Mouse (Mus musculus) embryonic facial prominence, embryonic 12.5 days (tissue): ENCODE results near the gene Abhd14a. TPM values are rescaled to one million over a fixed set of nuclear protein-coding genes. Genes with fewer than 3 reads are reported as not detected.
A peak's percentile ranks its signal among the peaks of the same experiment; 100 is the strongest.

ENCODE experiments used
- ATAC-seq: fragments of 200-750 bp; cut with Nextera tagmentation; 2 replicates; pipeline ENCODE4 v1.8.0; 2017; ENCODE audit not compliant: insufficient number of reproducible peaks, insufficient read depth, low FRiP score, low TSS enrichment
- H3K27ac ChIP-seq: fragments of 300-500 bp; sonication (generic); 2 replicates; pipeline ENCODE4 v1.5.1; 2016; ENCODE audit warnings: mild to moderate bottlenecking
- H3K27me3 ChIP-seq: fragments of 300-500 bp; sonication (generic); 2 replicates; pipeline ENCODE4 v1.6.1; 2016; ENCODE audit warnings: mild to moderate bottlenecking, moderate library complexity
- H3K36me3 ChIP-seq: fragments of 300-500 bp; sonication (generic); 2 replicates; pipeline ENCODE4 v1.6.1; 2016; ENCODE audit warnings: mild to moderate bottlenecking
- H3K4me1 ChIP-seq: fragments of 300-500 bp; sonication (generic); 2 replicates; pipeline ENCODE4 v1.6.1; 2016
- H3K4me2 ChIP-seq: fragments of 300-500 bp; sonication (generic); replicated peaks from 2 replicates; pipeline ENCODE4 v1.6.1; 2016; ENCODE audit warnings: mild to moderate bottlenecking, moderate library complexity
- H3K4me3 ChIP-seq: fragments of 300-500 bp; sonication (generic); 2 replicates; pipeline ENCODE4 v1.5.1; 2016; ENCODE audit warnings: mild to moderate bottlenecking
- H3K9ac ChIP-seq: fragments of 300-500 bp; sonication (generic); 2 replicates; pipeline ENCODE4 v1.6.1; 2016; ENCODE audit warnings: mild to moderate bottlenecking, moderate library complexity
- H3K9me3 ChIP-seq: fragments of 300-500 bp; sonication (generic); 2 replicates; pipeline ENCODE4 v1.6.1; 2016; ENCODE audit warnings: mild to moderate bottlenecking, moderate library complexity
- WGBS: fragments of 180-500 bp; shearing (Covaris S2); methylation state at CpG from one replicate; pipeline ENCODE4 v1.1.7; 2016; 5-methylcytosine and 5-hydroxymethylcytosine counted together
- polyA plus RNA-seq: library from polyadenylated mRNA; unstranded; fragments of >200 nt; fragmentation: Nextera tagmentation; extraction: Ambion mirVana; gene quantifications from 2 replicates; pipeline ENCODE4 v1.2.1, GENCODE M21; 2016

Gene Abhd14a
- polyA plus RNA-seq, 1 experiment from 2014 or later: 58.5 TPM

- Histone ChIP-seq H3K4me2 (no peak overlapping the region), H3K36me3 (no peaks in the 10 kb centered on the region), H3K4me1 (peaks cover 9% of the 10 kb centered on the region; the same call in 1 of the 2 replicates), H3K9me3 (no peaks in the 10 kb centered on the region), H3K9ac (no peak overlapping the region), H3K27me3 (no peaks in the 10 kb centered on the region), H3K4me3 (no peak overlapping the region), H3K27ac (no peak overlapping the region)
- 29% methylated on average over 6 of the region's 6 CpGs for WGBS
- no peak for ATAC-seq
Observed at GRCm38 (mm10) chr9:106405275-106405674, 42.2 kb downstream of the Abhd14a start.

GRCm38 (mm10) chr9:106402607-106403375, 44.7 kb downstream of the Abhd14a start:
- peaks cover 13% of the 10 kb centered on the region; the same call in 1 of the 2 replicates for H3K4me1 ChIP-seq
- H3K9ac ChIP-seq: no peak overlapping the region
- no peak for ATAC-seq
- 70% methylated on average over 16 of the region's 16 CpGs for WGBS
- no peak overlapping the region for H3K27ac ChIP-seq
- no peaks in the 10 kb centered on the region for H3K9me3 ChIP-seq
- H3K4me3 ChIP-seq: no peak overlapping the region
- no peaks in the 10 kb centered on the region for H3K36me3 ChIP-seq
- no peak overlapping the region for H3K4me2 ChIP-seq
- no peaks in the 10 kb centered on the region for H3K27me3 ChIP-seq

- no peak overlapping the region for H3K27ac ChIP-seq
- peaks cover 13% of the 10 kb centered on the region; the same call in 1 of the 2 replicates for H3K4me1 ChIP-seq
- H3K9ac ChIP-seq: no peak overlapping the region
Observed at GRCm38 (mm10) chr9:106402149-106402548, 45.3 kb downstream of the Abhd14a start.

GRCm38 (mm10) chr9:106399808-106400207, 47.7 kb downstream of the Abhd14a start:
- Histone ChIP-seq H3K9me3 (no peaks in the 10 kb centered on the region), H3K4me1 (peaks cover 11% of the 10 kb centered on the region; the same call in 1 of the 2 replicates), H3K27me3 (no peaks in the 10 kb centered on the region), H3K9ac (no peak overlapping the region), H3K36me3 (no peaks in the 10 kb centered on the region), H3K27ac (no peak overlapping the region), H3K4me3 (no peak overlapping the region), H3K4me2 (no peak overlapping the region)
- ATAC-seq: no peak
- WGBS: 45% methylated on average over 3 of the region's 3 CpGs

More at GRCm38 (mm10) chr9:106402149-106402548, 45.3 kb downstream of the Abhd14a start:
- no peaks in the 10 kb centered on the region for H3K36me3 ChIP-seq
- H3K4me2 ChIP-seq: no peak overlapping the region
- no peaks in the 10 kb centered on the region for H3K27me3 ChIP-seq
- WGBS: 74% methylated on average over 5 of the region's 5 CpGs
- H3K9me3 ChIP-seq: no peaks in the 10 kb centered on the region
- ATAC-seq: no peak
- no peak overlapping the region for H3K4me3 ChIP-seq

- ATAC-seq: no peak
Observed at GRCm38 (mm10) chr9:106398667-106399311, 48.7 kb downstream of the Abhd14a start.

GRCm38 (mm10) chr9:106397733-106398132, 49.7 kb downstream of the Abhd14a start:
- no peaks in the 10 kb centered on the region for H3K36me3 ChIP-seq
- H3K4me3 ChIP-seq: no peak overlapping the region
- H3K4me2 ChIP-seq: no peak overlapping the region
- peaks cover 22% of the 10 kb centered on the region; the same call in 1 of the 2 replicates for H3K4me1 ChIP-seq
- 76% methylated on average over 4 of the region's 4 CpGs for WGBS
- no peak overlapping the region; the same call in 1 of the 2 replicates for H3K9ac ChIP-seq
- H3K27ac ChIP-seq: no peak overlapping the region
- no peaks in the 10 kb centered on the region for H3K27me3 ChIP-seq
- no peak for ATAC-seq
- no peaks in the 10 kb centered on the region for H3K9me3 ChIP-seq

More at GRCm38 (mm10) chr9:106398667-106399311, 48.7 kb downstream of the Abhd14a start:
- Histone ChIP-seq H3K27me3 (no peaks in the 10 kb centered on the region), H3K4me3 (no peak overlapping the region), H3K27ac (no peak overlapping the region), H3K9ac (no peak overlapping the region), H3K9me3 (no peaks in the 10 kb centered on the region), H3K4me2 (no peak overlapping the region), H3K36me3 (no peaks in the 10 kb centered on the region), H3K4me1 (peaks cover 17% of the 10 kb centered on the region; the same call in 1 of the 2 replicates)
- 81% methylated on average over 9 of the region's 9 CpGs for WGBS

- ATAC-seq: no peak
- Histone ChIP-seq H3K36me3 (no peaks in the 10 kb centered on the region), H3K4me3 (no peak overlapping the region), H3K9me3 (no peaks in the 10 kb centered on the region), H3K9ac (no peak overlapping the region), H3K27me3 (no peaks in the 10 kb centered on the region), H3K27ac (0 out of 2 replicates have a peak overlapping the region, but pooled peaks have one; percentile 23), H3K4me1 (peaks cover 19% of the 10 kb centered on the region; the same call in 1 of the 2 replicates), H3K4me2 (no peak overlapping the region)
- 53% methylated on average over 11 of the region's 11 CpGs for WGBS
Observed at GRCm38 (mm10) chr9:106394649-106395602, 52.6 kb downstream of the Abhd14a start.

GRCm38 (mm10) chr9:106393548-106393947, 53.9 kb downstream of the Abhd14a start:
- Histone ChIP-seq H3K4me3 (no peak overlapping the region), H3K9me3 (no peaks in the 10 kb centered on the region), H3K36me3 (no peaks in the 10 kb centered on the region), H3K27ac (no peak overlapping the region), H3K4me1 (peaks cover 16% of the 10 kb centered on the region; the same call in 1 of the 2 replicates), H3K27me3 (no peaks in the 10 kb centered on the region), H3K9ac (no peak overlapping the region), H3K4me2 (no peak overlapping the region)
- ATAC-seq: no peak
- 88% methylated on average over 8 of the region's 8 CpGs for WGBS

GRCm38 (mm10) chr9:106392828-106393527, 54.5 kb downstream of the Abhd14a start:
- H3K4me3 ChIP-seq: no peak overlapping the region
- H3K9me3 ChIP-seq: no peaks in the 10 kb centered on the region
- 72% methylated on average over 11 of the region's 11 CpGs for WGBS
- no peaks in the 10 kb centered on the region for H3K27me3 ChIP-seq
- no peak for ATAC-seq
- H3K9ac ChIP-seq: no peak overlapping the region
- peaks cover 16% of the 10 kb centered on the region; the same call in 1 of the 2 replicates for H3K4me1 ChIP-seq
- no peak overlapping the region for H3K4me2 ChIP-seq
- H3K27ac ChIP-seq: no peak overlapping the region
- H3K36me3 ChIP-seq: no peaks in the 10 kb centered on the region
